Mouse (Mus musculus): ENCODE results near the gene Kif1b.
"Not testable (repeated sequence)": the region's sequence is repeated elsewhere in the genome, so short reads cannot be mapped to it uniquely, and the experiment has no call there.

The Kif1b gene

GRCm38 (mm10) chr4:149171581-149171981 is 135.9 kb downstream of the Kif1b start:
- no peak for DNase-seq (ENCODE audit: low spot score in 2 of 2)

GRCm38 (mm10) chr4:149170394-149170931 is 137.0 kb downstream of the Kif1b start:
- no peak for DNase-seq (ENCODE audit: low spot score in 2 of 2)

- DNase-seq (ENCODE audit: low spot score in 2 of 2): not testable (repeated sequence)
Measured at GRCm38 (mm10) chr4:149169926-149170325, 137.6 kb downstream of the Kif1b start.

- DNase-seq (ENCODE audit: low spot score in 2 of 2): no peak
Measured at GRCm38 (mm10) chr4:149168016-149168415, 139.5 kb downstream of the Kif1b start.

- no peak for DNase-seq (ENCODE audit: low spot score in 2 of 2)
Measured at GRCm38 (mm10) chr4:149166957-149167611, 140.4 kb downstream of the Kif1b start.

- DNase-seq (ENCODE audit: low spot score in 2 of 2): peak; percentile 96 to 97
Measured at GRCm38 (mm10) chr4:149166215-149166946, 141.1 kb downstream of the Kif1b start, which contains the start of gene Pgd. TSS of gene Pgd (minus strand) at chr4:149166771.

- DNase-seq (ENCODE audit: low spot score in 2 of 2): no peak
Measured at GRCm38 (mm10) chr4:149164150-149164549, 143.3 kb downstream of the Kif1b start.

- DNase-seq (ENCODE audit: low spot score in 2 of 2): no peak
Measured at GRCm38 (mm10) chr4:149163196-149163595, 144.3 kb downstream of the Kif1b start.

GRCm38 (mm10) chr4:149161166-149161565 is 146.3 kb downstream of the Kif1b start:
- no peak for DNase-seq (ENCODE audit: low spot score in 2 of 2)

GRCm38 (mm10) chr4:149159891-149160290 is 147.6 kb downstream of the Kif1b start:
- no peak for DNase-seq (ENCODE audit: low spot score in 2 of 2)

GRCm38 (mm10) chr4:149159203-149159602 is 148.3 kb downstream of the Kif1b start:
- DNase-seq (ENCODE audit: low spot score in 2 of 2): no peak

GRCm38 (mm10) chr4:149157415-149157973 is 150.0 kb downstream of the Kif1b start:
- no peak for DNase-seq (ENCODE audit: low spot score in 2 of 2)

- DNase-seq (ENCODE audit: low spot score in 2 of 2): no peak
Measured at GRCm38 (mm10) chr4:149155711-149156110, 151.8 kb downstream of the Kif1b start.

- DNase-seq (ENCODE audit: low spot score in 2 of 2): no peak
Measured at GRCm38 (mm10) chr4:149154859-149155258, 152.6 kb downstream of the Kif1b start.

- DNase-seq (ENCODE audit: low spot score in 2 of 2): no peak
Measured at GRCm38 (mm10) chr4:149150721-149151120, 156.8 kb downstream of the Kif1b start.

- no peak for DNase-seq (ENCODE audit: low spot score in 2 of 2)
Measured at GRCm38 (mm10) chr4:149150256-149150655, 157.2 kb downstream of the Kif1b start.

- no peak for DNase-seq (ENCODE audit: low spot score in 2 of 2)
Measured at GRCm38 (mm10) chr4:149149611-149150010, 157.9 kb downstream of the Kif1b start.

- DNase-seq (ENCODE audit: low spot score in 2 of 2): no peak
Measured at GRCm38 (mm10) chr4:149149196-149149595, 158.3 kb downstream of the Kif1b start.

- DNase-seq (ENCODE audit: low spot score in 2 of 2): no peak
Measured at GRCm38 (mm10) chr4:149148084-149148483, 159.4 kb downstream of the Kif1b start.

- DNase-seq (ENCODE audit: low spot score in 2 of 2): no peak
Measured at GRCm38 (mm10) chr4:149147528-149147927, 160.0 kb downstream of the Kif1b start.

- no peak for DNase-seq (ENCODE audit: low spot score in 2 of 2)
Measured at GRCm38 (mm10) chr4:149145151-149145550, 162.3 kb downstream of the Kif1b start.

GRCm38 (mm10) chr4:149144459-149144858 is 163.0 kb downstream of the Kif1b start:
- DNase-seq (ENCODE audit: low spot score in 2 of 2): peak; percentile 69 to 82

GRCm38 (mm10) chr4:149143594-149143993 is 163.9 kb downstream of the Kif1b start:
- DNase-seq (ENCODE audit: low spot score in 2 of 2): no peak

All from frontal cortex, postnatal 25 days (tissue).